Mouse (Mus musculus): Measurements from ENCODE around the gene Adam10.

- TF ChIP-seq POLR2A (IDR thresholded peaks at IDR 0.05; ENCODE audit: borderline replicate concordance, low read depth, low read length) (no peak), CTCF (IDR thresholded peaks at IDR 0.05; ENCODE audit: low read depth, low read length) (no peak)
These were observed 16.9 kb downstream of the Adam10 start for GRCm38 (mm10) chr9:70695723-70696122.
